Mouse (Mus musculus): ENCODE measurements around the gene Camkv.

Gene Camkv

GRCm38 (mm10) chr9:107923956-107924355, 11.5 kb upstream of the Camkv start:
- no peak for DNase-seq

GRCm38 (mm10) chr9:107925251-107925650, 10.2 kb upstream of the Camkv start:
- no peak for DNase-seq

GRCm38 (mm10) chr9:107926920-107927420, 8.5 kb upstream of the Camkv start:
- no peak for DNase-seq

- DNase-seq: no peak
Measured at GRCm38 (mm10) chr9:107927749-107928148, 7.7 kb upstream of the Camkv start.

- DNase-seq: no peak
Measured at GRCm38 (mm10) chr9:107928169-107928568, 7.3 kb upstream of the Camkv start, which contains the start of gene Actl11. TSS of gene Actl11 (plus strand) at chr9:107928469.

GRCm38 (mm10) chr9:107932221-107932620, 3.3 kb upstream of the Camkv start:
- DNase-seq: no peak

- no peak for DNase-seq
Measured at GRCm38 (mm10) chr9:107934146-107934545, 1.3 kb upstream of the Camkv start.

- peak in 1 of 2 experiments; percentile 18 for DNase-seq
Measured at GRCm38 (mm10) chr9:107935790-107936214, 328 bp downstream of the Camkv start.

GRCm38 (mm10) chr9:107936215-107936822, 845 bp downstream of the Camkv start:
- DNase-seq: no peak

- DNase-seq: no peak
Measured at GRCm38 (mm10) chr9:107936831-107937230, 1.4 kb downstream of the Camkv start.

- DNase-seq: no peak
Measured at GRCm38 (mm10) chr9:107947241-107948194, 12.0 kb downstream of the Camkv start.

GRCm38 (mm10) chr9:107949184-107949921, 13.9 kb downstream of the Camkv start:
- no peak for DNase-seq

GRCm38 (mm10) chr9:107949922-107950235, 14.4 kb downstream of the Camkv start, which contains the start of gene Traip:
TSS of gene Traip (plus strand) at chr9:107950136.
- no peak for DNase-seq

- peak; percentile 95 to 98 for DNase-seq
Measured at GRCm38 (mm10) chr9:107950460-107951355, 15.2 kb downstream of the Camkv start.

- no peak for DNase-seq
Measured at GRCm38 (mm10) chr9:107955613-107956289, 20.3 kb downstream of the Camkv start.

- DNase-seq: no peak
Measured at GRCm38 (mm10) chr9:107957141-107957540, 21.7 kb downstream of the Camkv start.

GRCm38 (mm10) chr9:107959896-107960295, 24.4 kb downstream of the Camkv start:
- DNase-seq: no peak

- no peak for DNase-seq
Measured at GRCm38 (mm10) chr9:107960928-107961327, 25.5 kb downstream of the Camkv start.

- DNase-seq: no peak
Measured at GRCm38 (mm10) chr9:107961351-107961762, 25.9 kb downstream of the Camkv start.

GRCm38 (mm10) chr9:107961881-107962280, 26.4 kb downstream of the Camkv start:
- DNase-seq: peak in 1 of 2 experiments; percentile 16

- no peak for DNase-seq
Measured at GRCm38 (mm10) chr9:107962916-107963315, 27.4 kb downstream of the Camkv start.
